Mouse (Mus musculus) ovary, adult 18-20 months (tissue): ENCODE results near the gene Scamp2.

Experiments used
- DNase-seq: peaks from one replicate; pipeline ENCODE4 v3.0.0; 2022; ENCODE audit warnings: low spot score, mixed read lengths

The Scamp2 gene

GRCm38 (mm10) chr9:57550126-57550862 lies 10.4 kb upstream of the Scamp2 start:
- DNase-seq = peak; percentile 39

GRCm38 (mm10) chr9:57552139-57552887 lies 8.4 kb upstream of the Scamp2 start, which contains the start of gene Mpi:
Mpi (minus strand) TSS chr9:57552763.
- peak; percentile 40 for DNase-seq

- DNase-seq = no peak
Measured at GRCm38 (mm10) chr9:57553119-57553518, 7.6 kb upstream of the Scamp2 start.

GRCm38 (mm10) chr9:57554753-57555152 lies 6.0 kb upstream of the Scamp2 start:
- no peak for DNase-seq

- DNase-seq = no peak
Measured at GRCm38 (mm10) chr9:57557215-57557614, 3.5 kb upstream of the Scamp2 start.

GRCm38 (mm10) chr9:57558625-57559024 lies 2.1 kb upstream of the Scamp2 start:
- no peak for DNase-seq

- DNase-seq = no peak
Measured at GRCm38 (mm10) chr9:57559568-57559967, 1.2 kb upstream of the Scamp2 start.

- no peak for DNase-seq
Measured at GRCm38 (mm10) chr9:57560263-57560662, 480 bp upstream of the Scamp2 start.

GRCm38 (mm10) chr9:57561711-57562099 lies 962 bp downstream of the Scamp2 start:
- DNase-seq = no peak

GRCm38 (mm10) chr9:57562896-57563372 lies 2.2 kb downstream of the Scamp2 start:
- DNase-seq = peak; percentile 44

GRCm38 (mm10) chr9:57564609-57565008 lies 3.9 kb downstream of the Scamp2 start:
- no peak for DNase-seq

- no peak for DNase-seq
Measured at GRCm38 (mm10) chr9:57565741-57566221, 5.0 kb downstream of the Scamp2 start.

GRCm38 (mm10) chr9:57566846-57567245 lies 6.1 kb downstream of the Scamp2 start:
- no peak for DNase-seq

GRCm38 (mm10) chr9:57568500-57568899 lies 7.8 kb downstream of the Scamp2 start:
- no peak for DNase-seq

- DNase-seq = no peak
Measured at GRCm38 (mm10) chr9:57574397-57574796, 13.7 kb downstream of the Scamp2 start.

GRCm38 (mm10) chr9:57575577-57575976 lies 14.8 kb downstream of the Scamp2 start:
- no peak for DNase-seq

- no peak for DNase-seq
Measured at GRCm38 (mm10) chr9:57577144-57577849, 16.6 kb downstream of the Scamp2 start.

- DNase-seq = no peak
Measured at GRCm38 (mm10) chr9:57584991-57585390, 24.2 kb downstream of the Scamp2 start.

- peak; percentile 73 for DNase-seq
Measured at GRCm38 (mm10) chr9:57589224-57590126, 28.7 kb downstream of the Scamp2 start, which contains the start of gene Ulk3. Ulk3 (plus strand) TSS chr9:57589452.

- DNase-seq = no peak
Measured at GRCm38 (mm10) chr9:57590726-57591125, 30.0 kb downstream of the Scamp2 start.
